Mouse (Mus musculus): ENCODE data around the gene Tenm3.

DNA sequence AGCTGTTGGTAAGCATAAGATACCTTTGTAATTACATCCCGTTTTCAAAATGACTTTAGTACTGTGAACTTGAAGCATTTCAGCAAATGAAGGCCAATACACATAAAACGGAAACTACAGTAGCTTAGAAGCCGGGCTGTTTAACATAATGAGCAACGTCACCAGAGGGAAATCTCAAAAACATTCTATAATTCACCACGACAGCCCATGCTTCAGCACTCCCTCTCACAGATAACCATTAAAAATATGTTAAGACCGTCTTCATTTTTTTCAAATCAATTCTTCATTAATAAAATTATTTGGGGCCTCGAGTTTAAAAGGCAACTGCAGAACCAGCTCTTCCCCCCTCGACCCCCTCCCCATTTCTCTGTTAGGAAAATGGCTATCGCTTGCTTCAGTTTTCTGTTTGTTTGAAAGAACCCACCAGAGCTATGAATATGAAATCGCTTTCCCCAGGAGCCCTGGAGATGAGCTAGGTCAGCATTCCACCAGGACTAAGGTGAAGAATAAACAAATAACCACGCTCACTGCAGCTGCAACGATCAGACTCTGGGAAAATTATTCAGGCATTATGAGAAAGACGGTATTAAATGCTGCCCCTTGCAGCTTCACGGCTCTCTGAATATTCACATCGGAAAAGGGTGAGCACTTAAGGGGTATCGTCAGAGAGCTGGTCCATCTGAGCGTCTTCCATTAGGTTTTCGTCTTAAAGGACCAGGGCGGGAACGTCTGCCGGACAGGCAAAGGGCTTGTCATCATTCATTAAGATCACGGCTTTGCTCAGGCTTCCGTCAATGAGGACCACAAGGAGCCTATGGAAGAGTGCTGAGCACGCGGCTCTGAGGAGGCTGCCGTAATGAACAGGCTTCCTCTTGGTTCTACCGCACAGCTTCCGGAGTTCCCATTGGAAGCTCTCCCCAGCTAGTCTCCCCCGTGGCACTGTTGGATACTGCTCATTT lies 334.8 kb downstream of the Tenm3 start:
- TF ChIP-seq POLR2A (IDR thresholded peaks at IDR 0.05; ENCODE audit: low read depth, low read length) (no peak), CTCF (IDR thresholded peaks at IDR 0.05; ENCODE audit: borderline replicate concordance, insufficient read depth, low read length) (no peak)
